ENCODE assay signal across 21 mouse cellular contexts in genomic region chr6:108230608-108231007, GRCm38 (mm10).
"Had no signal": no experiment of that assay in that cellular context is flagged by ENCODE, and none has a peak within 500 bp of the region (broad histone marks: within the 10 kb centered on the region; RNA-seq: fewer than 3 reads in every experiment).

No protein-coding gene starts in this region.

- DNase-seq: lung, adult 18-20 months; lung, embryonic 14.5 days; lung, postnatal 10 days; lung, postnatal 4 days; midbrain, embryonic 14.5 days; retina, postnatal 1 day; right cerebral cortex, adult 18-20 months; right cerebral cortex, postnatal 25 days; right cerebral cortex, postnatal 4 days; spleen, adult 18-20 months; thymus, adult 2 months; thymus, postnatal 25 days; thymus, postnatal 4 days had no signal

- ATAC-seq: midbrain, embryonic 16.5 days had no signal

- H3K9ac ChIP-seq: lung, embryonic 14.5 days; midbrain, embryonic 12.5 days; neural tube, embryonic 13.5 days; neural tube, embryonic 15.5 days; stomach, embryonic 15.5 days had no signal

- H3K27ac ChIP-seq: midbrain, embryonic 10.5 days; midbrain, embryonic 12.5 days; neural tube, embryonic 13.5 days; neural tube, embryonic 15.5 days; stomach, embryonic 15.5 days; stomach, postnatal 0 days had no signal

- H3K9me3 ChIP-seq: midbrain, embryonic 10.5 days; midbrain, embryonic 12.5 days; neural tube, embryonic 13.5 days; neural tube, embryonic 15.5 days; stomach, embryonic 15.5 days had no signal

- H3K36me3 ChIP-seq: midbrain, embryonic 10.5 days; midbrain, embryonic 12.5 days; neural tube, embryonic 13.5 days; neural tube, embryonic 15.5 days; stomach, embryonic 15.5 days had no signal

- H3K27me3 ChIP-seq: midbrain, embryonic 12.5 days; neural tube, embryonic 13.5 days; neural tube, embryonic 15.5 days; stomach, embryonic 15.5 days had no signal

- H3K4me2 ChIP-seq: lung, embryonic 14.5 days; midbrain, embryonic 12.5 days; neural tube, embryonic 13.5 days; neural tube, embryonic 15.5 days; stomach, embryonic 15.5 days had no signal

- H3K4me3 ChIP-seq: midbrain, embryonic 10.5 days; midbrain, embryonic 12.5 days; myocyte; neural tube, embryonic 13.5 days; neural tube, embryonic 15.5 days; stomach, embryonic 15.5 days had no signal
